Mouse (Mus musculus) ES-Bruce4 (cell line): Measurements from ENCODE around the gene Thsd7b.

ENCODE experiments used
- CTCF ChIP-seq: IDR thresholded peaks from one replicate; pipeline ENCODE4 v1.8.1; 2011; ENCODE audit warnings: low read depth, low read length
- EP300 ChIP-seq: IDR thresholded peaks from 2 replicates; pipeline ENCODE4 v1.6.1; 2011; ENCODE audit warnings: low read depth, low read length; ENCODE audit not compliant: insufficient read depth
- POLR2A ChIP-seq: IDR thresholded peaks from one replicate; pipeline ENCODE4 v1.8.1; 2011; ENCODE audit warnings: low read length; ENCODE audit not compliant: insufficient read depth

DNA sequence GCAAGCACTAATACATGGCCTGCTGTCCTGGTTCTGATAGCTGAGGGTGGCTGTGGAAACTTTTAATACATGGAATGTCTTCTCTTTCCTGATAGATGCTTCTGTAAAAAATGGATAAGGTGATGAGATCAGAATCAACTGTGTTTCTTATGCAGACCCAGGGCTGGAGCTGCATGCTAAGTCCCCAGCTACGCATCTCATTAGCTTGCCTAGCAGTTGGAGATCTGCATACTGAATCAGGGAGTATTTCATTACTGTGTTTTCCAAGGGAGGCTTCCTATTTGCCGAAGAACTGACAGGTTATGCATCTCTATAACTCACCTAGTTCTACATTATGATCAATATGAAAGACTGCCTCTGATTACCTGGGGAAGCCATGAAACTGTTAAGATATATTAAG, 84.3 kb downstream of the Thsd7b start:
- TF ChIP-seq POLR2A (no peak), EP300 (no peak), CTCF (no peak)
